Mouse (Mus musculus): ENCODE data around the gene Myo18b.

The Myo18b gene

GRCm38 (mm10) chr5:112679251-112679650 lies 216.9 kb downstream of the Myo18b start:
- DNase-seq (ENCODE audit: low read depth, low spot score), result no peak

GRCm38 (mm10) chr5:112678153-112678552 lies 218.0 kb downstream of the Myo18b start:
- DNase-seq (ENCODE audit: low read depth, low spot score), result no peak

GRCm38 (mm10) chr5:112674806-112675205 lies 221.4 kb downstream of the Myo18b start:
- no peak for DNase-seq (ENCODE audit: low read depth, low spot score)

GRCm38 (mm10) chr5:112672457-112672856 lies 223.7 kb downstream of the Myo18b start:
- DNase-seq (ENCODE audit: low read depth, low spot score), result peak; percentile 44

GRCm38 (mm10) chr5:112671961-112672360 lies 224.2 kb downstream of the Myo18b start:
- DNase-seq (ENCODE audit: low read depth, low spot score), result peak; percentile 92

- no peak for DNase-seq (ENCODE audit: low read depth, low spot score)
These were observed 229.0 kb downstream of the Myo18b start for GRCm38 (mm10) chr5:112667153-112667552.

- DNase-seq (ENCODE audit: low read depth, low spot score), result no peak
These were observed 230.5 kb downstream of the Myo18b start for GRCm38 (mm10) chr5:112665661-112666060.

GRCm38 (mm10) chr5:112663701-112664100 lies 232.5 kb downstream of the Myo18b start:
- DNase-seq (ENCODE audit: low read depth, low spot score), result peak; percentile 39

- DNase-seq (ENCODE audit: low read depth, low spot score), result peak; percentile 96
These were observed 235.2 kb downstream of the Myo18b start for GRCm38 (mm10) chr5:112660924-112661431.

- no peak for DNase-seq (ENCODE audit: low read depth, low spot score)
These were observed 236.9 kb downstream of the Myo18b start for GRCm38 (mm10) chr5:112659295-112659694.

- no peak for DNase-seq (ENCODE audit: low read depth, low spot score)
These were observed 239.4 kb downstream of the Myo18b start for GRCm38 (mm10) chr5:112656811-112657210.

GRCm38 (mm10) chr5:112655986-112656541 lies 240.1 kb downstream of the Myo18b start:
- no peak for DNase-seq (ENCODE audit: low read depth, low spot score)

- no peak for DNase-seq (ENCODE audit: low read depth, low spot score)
These were observed 240.6 kb downstream of the Myo18b start for GRCm38 (mm10) chr5:112655529-112655928.

GRCm38 (mm10) chr5:112652036-112652435 lies 244.1 kb downstream of the Myo18b start:
- DNase-seq (ENCODE audit: low read depth, low spot score), result no peak

GRCm38 (mm10) chr5:112649164-112649702 lies 246.9 kb downstream of the Myo18b start:
- DNase-seq (ENCODE audit: low read depth, low spot score), result no peak

GRCm38 (mm10) chr5:112646871-112647270 lies 249.3 kb downstream of the Myo18b start:
- DNase-seq (ENCODE audit: low read depth, low spot score), result peak; percentile 93

GRCm38 (mm10) chr5:112645535-112645934 lies 250.6 kb downstream of the Myo18b start:
- DNase-seq (ENCODE audit: low read depth, low spot score), result peak; percentile 57

- DNase-seq (ENCODE audit: low read depth, low spot score), result peak; percentile 84
These were observed 252.5 kb downstream of the Myo18b start for GRCm38 (mm10) chr5:112643533-112644272.

GRCm38 (mm10) chr5:112642731-112643130 lies 253.4 kb downstream of the Myo18b start:
- peak; percentile 79 for DNase-seq (ENCODE audit: low read depth, low spot score)

GRCm38 (mm10) chr5:112641770-112642169 lies 254.4 kb downstream of the Myo18b start:
- DNase-seq (ENCODE audit: low read depth, low spot score), result no peak

- no peak for DNase-seq (ENCODE audit: low read depth, low spot score)
These were observed 255.0 kb downstream of the Myo18b start for GRCm38 (mm10) chr5:112641131-112641530.

GRCm38 (mm10) chr5:112640651-112641050 lies 255.5 kb downstream of the Myo18b start:
- DNase-seq (ENCODE audit: low read depth, low spot score), result peak; percentile 92

All from ZHBTc4 (cell line).